Mouse (Mus musculus) subcutaneous adipose tissue, adult 2 months (tissue): ENCODE measurements around the gene Mbip. TPM values are rescaled to one million over a fixed set of nuclear protein-coding genes. Genes with fewer than 3 reads are reported as not detected.

Experiments
- polyA plus RNA-seq: library from polyadenylated mRNA; depleted of rRNA; stranded (reverse); fragments of >200 nt; gene quantifications from 2 replicates; pipeline ENCODE4 v1.2.3, GENCODE M21; 2012; ENCODE audit warnings: low replicate concordance; rRNA removed

Gene Mbip
- polyA plus RNA-seq = 6.0 and 13.8 TPM in 2 replicates

DNA sequence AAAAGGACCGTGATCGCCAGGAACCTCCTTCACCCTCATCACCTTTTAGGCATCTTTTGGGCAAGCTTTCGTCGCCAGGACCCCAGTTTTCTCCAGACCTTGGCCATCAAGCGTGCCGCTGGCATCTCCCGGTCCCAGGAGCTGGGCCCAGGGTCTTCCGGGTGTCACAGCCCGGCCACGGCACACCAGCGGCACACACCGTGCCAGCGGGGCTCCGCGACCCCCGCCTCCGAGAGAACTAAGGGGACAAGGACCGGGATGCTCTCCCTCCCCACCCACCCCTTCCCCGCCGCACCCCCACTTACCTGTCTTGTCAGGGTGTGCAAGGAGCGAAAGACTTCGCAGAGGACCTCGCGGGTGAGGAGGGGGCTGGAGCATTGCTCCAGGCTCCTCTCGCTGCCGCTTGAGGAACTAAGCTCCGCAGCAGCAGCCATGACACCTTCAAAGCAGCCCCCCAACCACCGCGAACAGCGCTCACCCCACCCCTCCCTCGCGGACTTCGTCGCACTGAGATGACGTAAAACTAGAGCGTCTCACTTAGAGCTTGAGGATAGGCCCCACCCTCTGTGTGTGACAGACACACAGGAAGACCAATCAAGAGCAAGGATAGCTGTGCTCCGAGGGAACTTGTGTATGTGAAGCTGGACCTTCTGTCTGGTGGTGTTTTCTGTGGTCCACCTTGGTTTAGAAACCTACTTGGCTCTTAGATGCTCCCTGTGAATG lies at the start of gene Mbip:
Mbip (minus strand) TSS at position 528 of the 723 bp plus-strand sequence.

Other genes with a start within 250 kb of the Mbip start
- not detected in 2 replicates for gene Nkx2-1, start 191.0 kb upstream of the Mbip start, polyA plus RNA-seq